Mouse (Mus musculus) T-cell, adult 2 months (primary cell): ENCODE data around the gene Zfp683.

Experiments used
- DNase-seq: peaks from one replicate; pipeline ENCODE4 v3.0.0; 2022; ENCODE audit warnings: low spot score

Gene Zfp683

DNA sequence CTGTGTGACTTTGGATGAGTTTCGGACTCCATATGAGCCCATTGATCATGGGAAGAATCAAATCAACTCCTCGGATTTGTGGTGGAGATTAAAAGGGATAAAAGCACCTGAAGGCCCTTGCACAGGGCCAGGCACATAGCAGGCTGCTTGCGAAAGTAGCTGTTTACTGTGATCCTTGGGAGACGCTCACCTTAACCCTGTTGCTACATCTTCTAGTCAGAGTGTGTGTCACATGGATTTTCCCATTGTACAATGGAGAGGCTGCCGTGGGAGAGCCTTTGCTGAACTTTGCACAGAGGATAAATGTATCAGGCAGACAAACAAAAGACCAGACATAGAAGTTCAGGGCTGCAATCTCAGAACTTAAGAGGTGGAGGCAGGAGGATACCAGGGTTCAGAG is 1.7 kb upstream of the Zfp683 start:
- no peak for DNase-seq

DNA sequence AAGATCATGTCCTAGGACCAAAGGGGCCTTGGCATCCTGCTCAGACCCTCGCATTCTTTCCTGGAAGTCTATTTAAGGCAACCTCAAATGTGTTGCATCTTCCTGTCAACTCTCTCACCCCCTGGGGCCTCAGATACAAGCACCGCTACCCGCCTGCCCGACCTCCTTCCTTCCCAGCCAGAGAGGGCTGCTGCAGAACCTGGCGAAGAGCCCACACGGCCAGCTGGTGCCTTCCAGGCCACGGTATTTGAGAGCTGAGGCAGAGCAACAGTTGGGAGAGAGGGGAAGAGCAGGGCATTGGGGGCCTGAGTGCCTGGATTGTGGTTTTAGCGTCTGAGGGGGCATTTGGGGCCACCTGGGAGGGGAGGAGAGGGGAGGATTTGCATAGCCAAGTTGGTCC is 1.1 kb upstream of the Zfp683 start:
- peak; percentile 26 for DNase-seq

- peak; percentile 51 for DNase-seq
Observed at GRCm38 (mm10) chr4:134058166-134058715, 4.6 kb downstream of the Zfp683 start.

DNA sequence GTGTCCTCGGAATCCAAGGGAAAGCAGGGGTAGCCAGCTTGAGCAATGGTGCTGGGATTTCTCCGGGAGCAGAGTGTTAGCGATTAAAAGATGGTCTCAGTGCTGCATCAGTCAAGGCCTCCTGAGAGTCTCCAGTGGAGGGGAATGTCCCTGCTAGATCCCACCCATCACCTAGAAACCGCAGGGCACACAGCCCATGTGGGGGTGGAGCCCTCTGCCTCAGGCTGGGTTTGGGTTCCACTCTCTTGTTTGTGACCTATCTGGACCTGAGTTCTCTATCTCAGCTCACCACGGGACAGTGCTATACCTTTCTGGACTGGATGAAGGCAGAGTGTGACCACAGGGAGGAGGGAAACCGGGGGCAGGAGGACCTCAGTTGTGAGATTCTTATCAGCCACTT is 5.3 kb downstream of the Zfp683 start:
- no peak for DNase-seq

GRCm38 (mm10) chr4:134060135-134060865 is 6.7 kb downstream of the Zfp683 start, which contains the start of gene Crybg2:
Gene Crybg2 (plus strand): TSS chr4:134060815.
- no peak for DNase-seq

DNA sequence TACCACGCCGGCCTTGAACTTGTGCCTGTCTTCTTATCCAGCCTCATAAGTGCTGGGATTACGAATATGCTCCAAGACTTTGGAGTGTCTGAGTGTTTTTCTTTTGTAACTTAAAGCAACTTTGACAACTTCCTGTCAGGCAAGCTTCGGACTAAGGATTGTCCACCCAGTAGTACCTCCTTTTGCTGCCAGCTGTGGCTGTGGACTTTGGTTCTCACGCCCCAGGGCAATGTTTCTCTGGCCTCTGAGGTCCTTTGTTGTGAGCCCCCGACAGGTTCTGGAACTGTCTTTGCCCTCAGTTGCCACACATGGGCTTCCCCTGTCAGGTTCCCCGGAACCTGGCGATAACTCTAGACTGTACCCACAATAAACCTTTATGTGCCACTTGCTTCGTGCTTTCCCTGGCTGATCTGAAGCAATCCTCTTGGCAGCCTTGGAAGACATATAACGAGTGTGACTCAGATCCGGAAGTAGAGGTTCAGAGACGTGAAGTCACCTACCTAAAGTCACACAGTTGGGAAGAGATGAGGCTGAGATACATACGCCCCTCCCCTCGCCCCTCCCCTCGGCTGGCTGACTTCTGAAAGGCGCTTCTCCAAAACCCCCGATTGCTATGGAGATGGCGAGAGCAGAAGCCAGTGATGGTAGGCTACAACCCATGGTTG is 7.7 kb downstream of the Zfp683 start:
- DNase-seq = peak; percentile 78

- no peak for DNase-seq
Observed at GRCm38 (mm10) chr4:134061944-134062446, 8.4 kb downstream of the Zfp683 start.

DNA sequence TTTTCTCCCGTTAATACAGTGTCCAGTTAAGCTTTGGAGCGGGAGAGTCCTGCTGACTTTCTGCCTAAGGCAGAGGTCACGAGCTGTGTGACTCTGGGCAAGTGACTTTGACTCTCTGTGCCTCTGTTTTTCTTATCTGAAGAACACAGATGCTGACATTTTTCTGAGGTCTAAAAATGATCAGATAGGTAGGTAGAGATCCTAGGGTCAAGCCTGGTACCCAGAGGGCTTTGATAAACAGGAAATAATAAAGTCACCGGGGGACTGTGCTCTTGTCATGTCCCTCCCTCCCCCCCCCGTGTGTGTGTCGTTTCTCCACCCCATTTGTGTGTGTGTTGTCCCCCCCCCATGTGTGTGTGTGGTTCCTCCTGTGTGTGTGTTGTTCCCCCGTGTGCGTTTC is 8.9 kb downstream of the Zfp683 start:
- DNase-seq = no peak

DNA sequence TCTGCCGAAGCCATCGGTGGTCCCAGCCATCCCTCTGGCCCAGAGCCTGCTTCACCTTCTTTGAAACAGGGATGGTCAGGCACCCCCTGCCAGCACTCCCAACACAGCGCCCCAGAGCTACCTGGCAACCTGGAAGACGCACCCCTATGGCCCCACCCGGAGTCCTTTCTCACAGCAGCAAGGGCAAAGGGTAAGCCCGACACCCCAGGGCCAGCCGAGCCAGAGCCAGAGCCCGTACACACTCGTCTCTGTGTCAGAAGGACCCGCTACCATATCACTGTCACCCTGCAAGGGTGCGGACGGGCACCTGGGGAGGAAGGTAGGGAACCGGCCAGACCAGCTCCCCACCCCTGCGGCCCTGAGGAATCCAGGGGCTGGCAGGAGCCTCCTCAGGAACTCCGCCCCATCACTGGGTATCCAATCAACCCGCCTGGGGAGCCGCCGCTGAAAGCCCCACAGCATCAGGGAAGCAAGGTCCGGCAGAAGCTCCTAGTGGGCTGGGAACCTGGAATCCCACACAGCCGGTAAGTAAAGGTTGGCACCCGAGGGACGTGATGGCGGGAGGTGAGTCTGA is 11.9 kb downstream of the Zfp683 start:
- no peak for DNase-seq

DNA sequence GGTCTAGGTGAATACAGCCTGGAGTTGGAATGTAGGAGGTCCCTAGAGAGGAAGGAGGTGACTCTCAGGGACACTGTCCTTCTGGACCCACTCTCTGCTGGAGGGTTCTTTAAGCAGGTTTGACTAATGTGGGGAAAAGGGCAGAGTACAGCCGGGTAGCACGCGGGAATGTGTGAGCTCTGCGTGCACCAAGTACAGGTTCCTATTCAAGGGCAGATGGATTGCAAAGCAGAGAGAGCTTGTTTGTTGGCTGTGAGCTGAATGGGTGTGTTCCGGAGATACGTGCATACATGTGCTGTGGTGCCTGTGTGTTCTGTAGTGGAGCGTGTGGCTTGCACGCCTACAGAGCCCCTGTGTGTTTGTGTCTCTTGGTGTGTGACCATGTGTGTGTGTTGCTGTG is 13.7 kb downstream of the Zfp683 start:
- DNase-seq = no peak

GRCm38 (mm10) chr4:134067833-134068544 is 14.4 kb downstream of the Zfp683 start:
- no peak for DNase-seq

DNA sequence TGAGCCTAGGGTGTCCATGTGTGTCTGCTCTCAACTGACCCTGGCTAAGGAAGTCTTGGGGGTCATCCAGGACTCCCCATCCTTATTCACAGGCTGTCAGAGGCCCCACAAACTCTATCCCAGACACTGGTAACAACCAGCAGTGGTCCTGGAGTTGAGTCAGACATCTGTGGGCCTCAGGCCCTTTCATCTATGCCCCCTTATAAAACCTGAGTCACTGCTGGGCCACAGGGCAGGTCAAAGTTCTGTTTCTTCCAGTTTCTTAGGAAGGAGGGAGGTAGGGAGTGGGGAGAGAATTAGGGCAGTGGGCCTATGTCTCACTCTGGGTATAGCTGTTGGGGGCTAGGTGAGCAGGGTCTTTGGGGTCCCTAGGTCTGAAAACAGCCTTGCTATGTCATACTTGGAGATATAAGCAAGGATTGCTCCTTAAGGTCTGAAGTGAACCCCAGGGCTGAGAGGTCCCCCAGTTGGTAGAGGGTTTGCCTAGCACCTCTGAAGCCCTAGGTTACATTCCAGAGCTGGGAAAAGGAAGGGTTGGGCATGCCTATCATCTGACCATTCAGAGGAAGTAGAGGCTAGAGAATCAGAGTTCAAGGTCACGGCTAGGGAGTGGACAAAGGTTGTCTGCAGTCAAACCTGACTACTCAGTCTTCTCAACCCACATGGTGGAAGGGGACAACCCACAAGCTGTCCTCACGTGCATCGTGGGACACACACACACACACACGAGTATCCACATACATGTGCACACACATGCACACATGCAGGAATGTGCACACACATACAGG is 15.3 kb downstream of the Zfp683 start:
- DNase-seq = no peak

- peak; percentile 50 for DNase-seq
Observed at GRCm38 (mm10) chr4:134078694-134079093, 25.1 kb downstream of the Zfp683 start.

GRCm38 (mm10) chr4:134080674-134081073 is 27.0 kb downstream of the Zfp683 start:
- DNase-seq = no peak

GRCm38 (mm10) chr4:134081730-134082386 is 28.2 kb downstream of the Zfp683 start:
- peak; percentile 90 for DNase-seq

GRCm38 (mm10) chr4:134082460-134082859 is 28.8 kb downstream of the Zfp683 start:
- no peak for DNase-seq

DNA sequence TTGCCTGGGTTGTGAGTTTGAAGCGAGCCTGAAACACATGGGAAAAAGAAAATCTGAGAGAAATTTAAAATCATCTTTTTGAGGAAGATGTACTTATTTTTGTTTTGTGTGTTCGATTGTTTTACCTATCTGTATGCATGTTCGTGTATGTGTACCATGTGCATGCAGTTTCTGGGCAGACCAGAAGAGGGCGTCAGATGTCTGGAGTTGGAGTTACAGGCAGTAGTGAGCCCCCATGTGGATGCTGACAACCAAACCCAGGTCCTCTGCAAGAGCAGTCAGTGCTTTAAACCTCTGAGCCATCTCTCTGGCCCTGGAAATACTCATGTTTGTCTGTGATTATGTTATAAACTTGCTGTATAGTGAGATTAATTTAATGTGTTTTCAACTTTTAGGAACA is 31.4 kb downstream of the Zfp683 start:
- no peak for DNase-seq

- peak; percentile 56 for DNase-seq
Observed at GRCm38 (mm10) chr4:134087412-134087811, 33.8 kb downstream of the Zfp683 start.

DNA sequence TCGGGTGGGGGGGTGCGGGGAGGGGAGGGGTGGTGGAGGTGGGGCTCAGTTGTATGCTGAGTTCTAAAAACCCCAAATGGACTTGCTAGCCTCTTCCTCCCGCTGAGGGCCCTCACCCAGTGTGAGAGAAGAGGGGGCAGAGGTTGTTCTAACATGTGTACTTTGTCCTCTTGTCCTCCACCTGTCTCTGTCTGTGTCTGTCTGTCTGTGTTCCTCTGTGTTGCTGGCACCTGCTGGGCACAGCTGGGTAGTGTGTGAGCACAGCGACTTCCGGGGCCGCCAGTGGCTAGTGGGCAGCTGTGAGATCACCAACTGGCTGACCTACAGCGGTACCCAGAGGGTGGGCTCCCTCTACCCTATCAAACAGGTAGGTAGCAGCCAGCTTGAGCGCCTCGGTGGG is 35.4 kb downstream of the Zfp683 start:
- no peak for DNase-seq

DNA sequence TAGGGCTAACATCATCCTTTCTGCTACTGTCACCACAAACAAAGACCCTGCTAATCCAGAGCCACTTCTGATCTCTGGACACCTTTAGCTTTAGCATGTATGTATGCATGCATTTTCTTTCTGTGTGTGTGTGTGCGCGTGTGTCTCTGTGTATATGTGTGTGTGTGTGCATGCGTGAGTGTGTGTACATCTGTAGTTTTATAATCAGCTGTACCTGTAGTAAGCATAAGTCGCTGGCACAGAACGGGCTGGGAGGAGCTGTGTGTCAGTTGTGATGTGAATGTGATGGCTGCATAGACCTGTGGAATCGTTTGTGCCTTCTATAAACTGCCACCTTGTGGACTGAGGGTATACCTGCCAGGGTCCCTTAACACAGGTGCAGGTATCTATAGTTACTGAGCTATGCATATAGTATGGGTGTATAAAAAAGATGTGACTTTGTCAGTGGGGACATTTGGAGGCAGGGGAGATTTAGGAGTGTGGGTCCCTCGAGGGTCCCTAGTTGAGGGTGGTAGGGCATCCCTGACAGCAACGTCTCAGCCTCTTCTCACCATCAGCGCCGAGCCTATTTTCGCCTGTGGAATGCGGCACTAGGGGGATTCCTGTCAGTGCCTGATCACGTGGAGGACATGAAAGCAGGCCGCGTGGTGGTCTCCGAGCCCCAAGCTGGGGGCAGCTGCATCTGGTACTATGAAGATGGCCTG is 37.0 kb downstream of the Zfp683 start:
- DNase-seq = no peak
